Mouse (Mus musculus): ENCODE measurements around the gene Mast3.

The Mast3 gene

DNA sequence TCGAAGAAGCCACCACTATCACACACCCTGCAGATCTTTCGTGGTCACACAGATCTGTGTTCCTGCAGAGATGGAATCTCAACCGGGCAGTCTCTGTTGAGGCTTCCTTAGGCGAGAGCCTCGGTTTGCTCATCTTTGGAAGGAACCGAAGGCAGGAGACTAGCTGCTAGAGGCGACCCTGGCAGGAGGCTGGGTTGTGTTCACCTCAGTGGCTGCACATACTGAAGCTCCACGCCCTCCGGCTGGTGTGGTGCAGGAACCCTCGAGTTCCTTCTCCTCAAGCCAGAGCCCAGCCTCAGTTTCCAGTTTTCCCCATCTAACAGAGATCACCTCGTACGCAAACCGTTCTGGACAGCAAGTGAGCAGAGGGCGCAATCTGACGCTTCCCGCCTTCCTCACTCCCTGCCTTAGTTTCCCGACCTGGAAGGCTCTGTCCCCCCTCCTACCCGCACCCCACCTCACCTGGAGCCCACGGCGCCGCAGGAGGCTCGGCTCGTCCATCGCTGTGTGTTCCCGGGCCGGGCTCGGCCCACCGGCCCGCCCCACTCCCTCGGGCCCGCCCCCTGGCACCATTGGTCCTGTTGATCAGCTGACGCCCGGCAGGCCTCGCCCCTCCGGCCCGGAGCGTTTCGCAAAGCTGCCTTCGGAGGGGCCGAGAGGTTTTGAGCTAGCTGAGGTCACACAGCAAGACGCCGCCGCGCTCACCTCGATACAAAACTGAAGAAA is at the start of gene Mast3:
Mast3 (minus strand) TSS at position 574 of the 726 bp plus-strand sequence.
- peak; percentile 80 to 85 for DNase-seq

DNA sequence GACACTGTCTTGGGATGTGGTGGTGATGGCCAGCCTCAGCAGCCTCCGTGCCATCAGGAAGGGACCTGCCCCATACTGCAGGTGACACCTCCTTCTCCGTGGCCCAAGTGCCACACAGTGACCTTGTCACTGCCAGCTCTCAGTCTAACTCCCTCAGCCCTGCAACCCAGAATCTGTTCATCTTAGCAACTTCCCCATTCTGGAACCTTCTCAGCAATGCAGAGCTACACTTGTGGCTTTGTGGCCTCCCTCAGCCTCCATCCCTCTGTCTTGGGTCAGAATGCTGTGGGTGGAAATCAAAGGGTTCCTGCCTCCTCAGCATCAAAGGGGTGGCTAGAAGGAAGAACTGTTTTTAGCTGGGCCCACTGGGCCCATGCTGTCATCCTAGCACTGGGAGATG is 49.0 kb upstream of the Mast3 start:
- peak in 1 of 2 experiments; percentile 23 for DNase-seq

DNA sequence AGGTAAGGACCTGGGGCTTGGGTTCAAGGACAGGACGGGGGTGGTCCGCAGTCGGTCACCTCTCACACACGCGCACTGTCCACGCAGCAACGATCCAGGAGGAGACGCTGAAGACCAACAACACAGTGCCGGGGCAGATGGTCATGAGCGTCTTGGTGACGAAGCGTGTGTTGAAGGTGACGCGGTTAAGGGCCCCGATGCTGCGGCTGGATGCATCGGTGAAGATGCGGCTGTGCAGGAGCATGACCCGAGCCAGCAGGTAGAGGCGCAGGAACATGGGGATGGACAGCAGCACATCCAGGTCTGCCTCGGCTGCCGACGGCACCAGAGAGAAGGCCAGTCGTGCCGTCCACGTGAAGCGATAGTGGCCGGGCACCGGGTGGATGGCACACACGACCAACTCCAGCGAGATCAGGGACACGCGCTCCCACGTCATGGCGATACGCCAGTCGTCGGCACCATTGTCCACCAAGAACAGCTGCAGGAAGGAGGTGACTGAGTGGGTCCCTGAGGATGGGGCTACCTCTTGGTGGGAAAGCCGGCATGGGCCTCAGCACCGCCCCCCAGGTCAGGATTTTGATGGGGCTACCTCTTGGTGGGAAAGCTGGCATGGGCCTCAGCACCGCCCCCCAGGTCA is 47.9 kb upstream of the Mast3 start:
- no peak for DNase-seq

DNA sequence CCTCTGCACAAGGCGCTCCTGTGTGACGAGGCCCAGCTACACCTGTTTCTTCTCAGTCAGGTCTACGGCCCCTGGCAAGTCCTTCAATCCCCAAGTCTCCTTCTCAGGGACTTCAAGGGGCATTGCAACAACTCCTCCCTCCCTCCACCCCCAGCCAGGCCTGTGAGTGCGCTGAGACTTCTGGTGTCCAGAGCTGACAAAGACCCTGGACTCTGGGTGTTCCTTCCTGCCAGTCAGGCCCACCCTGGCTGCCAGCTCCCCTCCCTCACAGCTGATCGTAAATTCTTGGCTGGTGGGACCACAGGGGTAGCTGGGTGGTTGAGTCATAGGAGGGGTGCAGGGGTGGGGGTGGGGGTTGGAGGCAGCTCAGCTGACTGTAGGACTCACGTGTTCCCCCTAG is 47.0 kb upstream of the Mast3 start:
- no peak for DNase-seq

DNA sequence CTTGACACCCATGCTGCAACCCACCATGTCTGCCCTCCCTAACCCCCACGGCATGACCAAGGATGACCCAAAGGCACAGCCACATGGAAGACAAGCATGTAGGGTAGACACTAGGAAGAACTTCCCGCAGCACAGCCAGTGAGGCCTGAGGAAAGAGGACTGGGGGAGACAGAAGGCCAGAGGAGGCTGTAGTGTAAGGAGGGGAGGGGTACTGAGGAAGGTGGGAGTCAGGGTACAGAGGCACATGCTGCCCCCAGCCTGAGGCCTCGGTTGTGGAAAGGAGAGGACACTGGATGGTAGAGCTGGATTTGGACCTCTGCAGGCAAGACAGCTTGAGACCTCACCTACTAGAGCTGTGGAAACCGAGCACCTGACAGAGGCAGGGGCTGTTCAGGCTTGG is 46.1 kb upstream of the Mast3 start:
- DNase-seq = no peak

DNA sequence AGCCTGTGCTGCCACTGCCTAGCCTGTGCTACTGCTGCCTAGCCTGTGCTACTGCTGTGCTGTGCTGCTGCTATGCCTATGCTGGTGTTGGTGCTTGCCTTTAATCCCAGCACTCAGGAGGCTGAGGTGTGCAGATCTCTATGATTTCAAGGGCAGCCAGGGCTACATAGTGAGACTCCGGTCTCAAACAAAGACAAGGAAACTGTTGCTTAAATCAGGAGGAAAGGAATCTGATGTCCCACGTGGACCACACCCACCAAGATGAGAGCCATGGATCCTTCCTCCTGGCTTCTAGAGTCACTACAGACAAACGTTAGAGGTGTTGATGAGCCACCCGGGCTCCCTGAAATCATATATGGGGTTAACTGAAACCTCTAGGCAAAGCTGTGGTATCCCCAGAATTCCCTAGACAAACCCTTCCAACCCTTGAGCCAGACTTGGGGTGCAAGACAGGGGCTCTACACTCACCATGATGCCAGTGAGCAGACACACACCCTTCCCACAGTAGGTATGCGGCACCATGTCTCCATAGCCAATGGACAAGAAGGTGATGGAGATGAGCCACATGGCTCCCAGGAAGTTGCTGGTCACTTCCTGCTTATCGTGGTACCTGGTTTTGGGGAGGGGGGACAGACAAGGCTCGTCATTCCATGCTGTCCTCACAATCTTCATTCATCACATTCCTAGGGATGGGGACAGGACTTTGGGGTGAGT is 45.4 kb upstream of the Mast3 start:
- no peak for DNase-seq

DNA sequence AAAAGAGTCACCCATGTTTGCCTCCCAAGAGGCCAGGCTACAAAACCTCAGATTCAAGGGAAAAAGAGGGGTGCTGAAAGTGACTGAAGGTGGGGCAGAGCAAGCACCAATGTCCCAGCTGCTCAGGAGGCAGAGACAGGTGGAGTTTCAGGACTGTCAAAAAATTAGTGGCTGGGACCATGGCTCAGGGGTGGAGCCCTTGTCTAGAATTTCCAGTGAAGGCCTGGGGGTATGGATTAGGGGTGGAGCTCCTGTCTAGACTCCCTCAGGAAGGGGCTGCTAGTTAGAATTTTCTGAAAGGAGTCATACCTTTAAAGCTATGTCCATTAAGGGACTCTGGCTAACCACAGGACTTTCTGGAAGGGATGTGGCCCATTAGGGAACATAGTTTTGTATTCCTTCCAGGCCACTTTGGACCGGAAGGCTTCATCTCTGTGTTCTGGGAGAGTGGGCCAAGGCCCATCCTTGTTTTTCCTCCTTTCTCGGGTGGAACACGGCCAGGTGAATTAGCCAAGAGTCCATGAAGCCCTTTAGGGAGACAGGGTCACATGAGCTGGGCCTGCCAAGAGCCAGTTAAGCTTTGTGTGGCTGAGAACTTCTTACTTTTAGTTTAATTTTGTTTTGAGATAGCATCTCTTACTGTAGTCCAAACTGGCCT is 44.6 kb upstream of the Mast3 start:
- DNase-seq = no peak

DNA sequence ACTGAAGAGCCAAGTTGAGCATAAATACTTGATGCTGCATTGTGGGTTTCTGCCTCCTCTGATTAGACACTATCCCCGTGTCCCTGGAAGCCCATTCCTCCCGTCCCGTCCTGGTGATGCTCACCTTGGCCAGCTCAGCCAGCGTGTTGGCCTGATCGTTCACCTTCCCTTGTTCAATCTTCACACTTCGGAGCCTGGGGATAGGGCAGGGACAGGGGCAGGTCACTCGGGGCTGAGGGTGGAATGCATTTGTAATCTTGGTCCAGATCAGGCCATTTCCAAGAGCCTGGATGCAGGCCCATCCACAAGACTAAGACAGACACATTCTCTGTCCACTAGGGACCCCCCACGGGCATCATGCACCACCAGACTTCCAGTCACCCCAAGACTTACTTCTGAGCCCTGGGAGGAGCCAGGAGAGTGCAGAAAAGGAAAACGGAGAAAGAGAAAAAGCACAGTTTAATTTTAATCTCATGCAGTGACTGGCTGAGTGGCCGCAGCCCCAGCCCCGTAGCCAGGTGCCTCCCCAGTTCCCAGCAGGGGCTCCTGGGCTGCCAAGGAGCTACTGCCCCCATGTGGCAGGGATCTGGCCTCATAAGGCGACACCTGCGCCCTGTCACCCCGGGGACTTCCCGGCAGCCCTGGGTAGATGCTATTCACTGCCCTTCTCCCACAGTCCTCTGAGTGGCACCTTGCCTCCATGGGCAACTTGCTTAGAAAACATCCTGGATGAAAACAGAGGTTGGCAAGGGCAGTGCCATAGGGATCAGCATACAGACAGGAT is 41.7 kb upstream of the Mast3 start:
- DNase-seq = peak in 1 of 2 experiments; percentile 39

DNA sequence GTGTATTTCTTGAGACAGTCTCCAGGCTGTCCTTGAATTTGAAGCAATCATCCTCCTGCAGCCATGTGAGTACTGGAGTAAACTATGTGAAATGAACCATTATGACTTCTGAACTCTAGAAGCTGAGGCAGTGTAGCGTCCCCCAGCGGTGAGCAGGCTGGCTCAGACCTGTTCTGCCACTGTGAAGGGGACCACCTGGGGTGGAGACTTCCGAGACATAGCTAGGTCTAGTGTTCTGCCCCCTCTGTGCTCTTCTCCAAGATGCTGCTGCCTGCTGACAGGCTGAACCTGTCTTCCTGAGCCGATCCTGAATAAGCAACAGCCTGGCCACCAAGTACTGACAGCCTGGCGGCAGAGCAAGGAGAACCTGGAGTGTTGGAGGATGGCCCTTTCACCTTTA is 40.3 kb upstream of the Mast3 start:
- no peak for DNase-seq

DNA sequence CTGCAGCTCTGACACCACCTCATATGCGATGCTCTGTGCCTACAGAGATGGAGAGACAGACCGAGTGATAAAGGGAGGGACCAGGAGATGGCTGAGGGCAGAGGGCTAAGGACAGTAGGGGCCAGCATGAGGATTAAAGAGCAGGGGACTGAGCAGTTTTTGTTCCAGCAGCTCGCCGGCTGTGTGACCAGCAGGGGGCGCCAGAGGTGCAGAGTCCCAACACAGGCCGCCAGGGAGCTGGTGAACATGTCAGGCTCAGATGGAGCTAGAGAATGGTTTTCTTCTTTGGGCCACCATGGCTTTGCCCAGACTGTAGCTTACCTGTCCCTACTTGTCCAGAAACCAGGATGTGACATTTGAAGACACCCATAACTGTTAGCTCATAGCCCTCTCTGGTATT is 39.7 kb upstream of the Mast3 start:
- DNase-seq = peak; percentile 80 to 95

DNA sequence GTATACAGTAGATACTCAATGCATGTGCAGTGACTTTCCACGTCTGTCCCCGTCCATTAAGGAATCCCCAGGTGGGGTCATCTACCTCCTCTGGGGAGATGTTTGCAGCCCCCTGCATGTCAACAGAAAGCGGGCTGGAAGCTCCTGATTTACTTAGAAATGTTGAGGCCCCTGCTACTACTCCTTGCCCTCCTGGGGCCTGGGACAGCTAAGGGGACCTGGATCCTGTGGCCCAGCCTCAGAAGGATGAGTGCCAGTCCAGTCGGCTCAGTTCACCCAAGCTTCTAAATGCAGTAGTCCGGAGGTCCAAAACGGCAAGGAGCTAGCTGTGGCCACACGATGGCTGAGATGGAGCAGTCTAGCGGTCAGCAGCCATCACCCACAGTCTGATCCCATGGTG is 39.1 kb upstream of the Mast3 start:
- no peak for DNase-seq

DNA sequence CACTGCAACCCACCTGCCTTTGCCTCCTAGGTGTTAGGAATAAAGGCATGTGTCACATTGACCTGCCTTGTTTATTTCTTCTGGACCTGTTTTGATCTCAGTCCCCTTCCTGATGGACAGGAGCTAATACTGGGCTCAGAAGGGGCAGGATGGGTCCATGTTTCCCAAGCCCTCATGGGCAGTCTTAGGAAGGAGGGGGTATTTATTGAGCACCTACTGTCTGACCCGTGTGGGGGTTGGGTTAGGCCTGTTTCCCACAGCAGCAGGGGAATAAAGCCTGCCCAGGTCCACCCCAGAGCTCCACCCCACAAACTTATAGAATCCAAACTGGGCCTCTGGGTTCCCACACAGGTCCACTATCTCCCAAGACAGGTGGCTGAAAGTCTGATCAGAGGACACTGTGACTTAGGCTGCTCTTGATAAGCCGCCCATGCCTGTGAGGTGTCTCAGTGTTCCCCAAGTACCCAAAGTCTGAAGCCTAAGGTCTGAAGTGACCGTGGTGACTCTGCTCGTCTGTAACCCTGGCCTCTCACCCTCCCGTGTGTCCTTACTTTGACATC is 38.4 kb upstream of the Mast3 start:
- no peak for DNase-seq

DNA sequence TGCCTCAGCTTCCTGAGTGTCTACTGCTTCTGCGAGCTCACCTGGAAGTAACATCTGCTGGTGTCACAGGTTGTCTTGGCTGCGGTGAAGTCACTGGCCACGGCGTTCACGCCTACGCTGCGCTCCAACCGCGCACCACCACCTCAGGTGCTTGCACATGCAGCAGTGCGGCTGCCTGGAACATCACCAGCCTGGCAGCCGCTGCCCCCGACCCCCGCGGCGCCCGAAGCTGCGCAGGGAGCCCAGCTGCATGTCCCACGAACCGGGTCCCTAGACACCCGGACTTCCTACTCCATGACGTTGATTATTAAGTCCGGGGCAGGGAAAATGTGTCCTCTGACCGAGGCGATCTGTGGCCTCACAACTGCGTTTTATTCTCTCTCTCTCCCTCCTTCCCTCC is 37.6 kb upstream of the Mast3 start:
- DNase-seq = no peak

DNA sequence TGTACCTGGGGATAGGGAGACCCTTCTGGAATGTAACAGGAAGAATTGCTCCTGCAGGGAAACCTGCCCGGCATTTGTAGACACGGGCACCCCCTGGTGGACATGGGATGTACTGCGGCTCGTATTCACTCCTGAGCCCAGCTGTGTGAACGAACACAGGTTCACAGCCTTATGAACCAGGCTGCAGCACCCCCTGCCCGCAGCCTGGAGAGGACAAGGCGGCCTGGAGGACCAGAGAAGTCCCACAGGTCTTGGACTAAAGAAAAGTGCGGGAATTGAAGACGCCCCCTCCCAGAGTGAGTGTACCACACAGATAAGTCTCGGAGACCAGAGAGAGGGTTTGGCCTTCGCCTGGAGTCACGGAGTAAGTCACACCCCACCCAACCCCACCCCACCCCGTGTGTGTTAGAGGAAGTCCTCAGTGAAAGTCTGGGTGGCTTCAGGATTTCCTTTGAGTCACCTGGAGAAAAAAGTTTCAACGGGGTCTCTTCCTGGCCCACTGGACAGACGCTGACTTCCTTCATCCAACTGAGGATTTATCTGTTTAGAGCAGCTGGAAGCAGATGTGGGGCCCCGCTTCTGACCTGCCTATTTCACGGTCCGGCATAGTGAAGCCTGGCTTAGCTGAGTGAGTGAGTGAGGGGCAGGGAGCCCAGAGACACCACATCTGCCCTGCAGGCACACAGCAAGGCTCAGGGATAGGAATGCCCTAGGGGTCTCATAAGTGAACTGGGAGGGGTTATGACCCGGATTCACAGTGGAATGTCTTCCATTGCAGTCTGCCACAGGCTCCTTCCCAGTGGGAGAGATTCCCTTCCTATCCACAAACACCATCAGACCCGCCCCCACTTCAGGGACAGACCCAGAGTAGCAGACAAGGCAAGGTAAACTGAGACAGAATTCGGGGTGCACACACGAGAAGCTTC is 36.6 kb upstream of the Mast3 start:
- DNase-seq = peak; percentile 76 to 94

DNA sequence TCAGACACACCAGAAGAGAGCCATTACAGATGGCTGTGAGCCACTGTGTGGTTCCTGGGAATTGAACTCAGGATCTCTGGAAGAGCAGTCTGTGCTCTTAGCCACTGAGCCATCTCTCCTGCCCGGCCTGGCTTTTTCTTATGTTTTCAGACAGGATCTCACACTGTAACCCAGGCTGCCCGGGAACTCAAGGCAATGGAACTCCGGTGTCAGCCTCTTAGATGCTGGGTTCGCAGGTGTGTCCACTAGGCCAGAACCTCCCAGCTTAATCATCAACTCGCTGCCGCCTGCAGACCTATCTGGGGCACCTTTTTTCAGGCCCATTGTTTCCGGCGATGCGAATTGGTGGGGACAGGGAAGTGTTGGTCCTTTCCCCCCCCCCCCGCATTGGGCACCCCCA is 35.7 kb upstream of the Mast3 start:
- DNase-seq = no peak

DNA sequence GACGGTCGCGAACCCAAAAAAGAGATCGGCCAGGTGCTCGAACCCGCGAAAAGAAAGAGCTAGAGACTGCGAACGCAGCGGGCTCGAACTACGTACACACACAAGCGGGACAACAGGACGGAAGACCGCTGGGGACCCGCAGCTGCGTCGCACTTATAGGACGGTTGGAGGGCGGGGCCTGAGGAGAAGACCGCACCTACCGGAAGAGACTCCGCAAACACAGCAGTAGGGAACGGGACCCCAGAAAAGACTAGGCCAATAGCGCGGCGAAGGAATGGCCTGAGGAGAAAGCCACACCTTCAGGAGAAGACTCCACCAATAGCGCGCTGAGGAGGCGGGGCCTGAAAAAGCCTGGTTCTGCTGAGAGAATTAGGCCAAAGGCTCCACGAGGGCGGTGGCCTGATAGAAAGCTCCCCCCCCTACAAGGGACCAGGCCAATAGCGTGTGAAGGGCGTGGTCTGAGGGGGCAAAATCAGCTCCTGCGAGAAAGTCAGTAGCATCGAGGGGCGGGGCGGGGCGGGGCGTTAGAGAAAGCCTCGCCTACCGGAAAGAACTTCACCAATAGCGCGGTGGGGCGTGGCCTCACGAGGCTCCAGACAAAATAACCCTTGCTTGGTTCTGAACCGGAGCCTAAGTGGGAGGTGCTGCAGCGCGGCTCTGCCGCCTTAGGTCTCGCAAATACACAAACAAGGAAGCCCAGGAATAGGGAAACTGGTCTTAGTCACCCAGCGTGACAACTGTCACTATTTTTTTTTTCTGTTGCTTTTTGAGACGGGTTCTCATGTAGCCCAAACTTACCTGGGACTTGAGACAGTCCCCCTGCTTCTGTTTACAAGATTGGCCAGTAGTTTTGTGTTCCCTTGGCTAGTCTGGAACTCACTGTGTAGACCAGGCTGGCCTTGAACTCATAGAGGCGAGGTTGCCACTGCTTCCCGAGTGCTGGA is 34.8 kb upstream of the Mast3 start, which contains the start of gene Arrdc2:
Arrdc2 (minus strand) TSS at position 313 of the 944 bp plus-strand sequence.
- DNase-seq = peak; percentile 89 to 97

DNA sequence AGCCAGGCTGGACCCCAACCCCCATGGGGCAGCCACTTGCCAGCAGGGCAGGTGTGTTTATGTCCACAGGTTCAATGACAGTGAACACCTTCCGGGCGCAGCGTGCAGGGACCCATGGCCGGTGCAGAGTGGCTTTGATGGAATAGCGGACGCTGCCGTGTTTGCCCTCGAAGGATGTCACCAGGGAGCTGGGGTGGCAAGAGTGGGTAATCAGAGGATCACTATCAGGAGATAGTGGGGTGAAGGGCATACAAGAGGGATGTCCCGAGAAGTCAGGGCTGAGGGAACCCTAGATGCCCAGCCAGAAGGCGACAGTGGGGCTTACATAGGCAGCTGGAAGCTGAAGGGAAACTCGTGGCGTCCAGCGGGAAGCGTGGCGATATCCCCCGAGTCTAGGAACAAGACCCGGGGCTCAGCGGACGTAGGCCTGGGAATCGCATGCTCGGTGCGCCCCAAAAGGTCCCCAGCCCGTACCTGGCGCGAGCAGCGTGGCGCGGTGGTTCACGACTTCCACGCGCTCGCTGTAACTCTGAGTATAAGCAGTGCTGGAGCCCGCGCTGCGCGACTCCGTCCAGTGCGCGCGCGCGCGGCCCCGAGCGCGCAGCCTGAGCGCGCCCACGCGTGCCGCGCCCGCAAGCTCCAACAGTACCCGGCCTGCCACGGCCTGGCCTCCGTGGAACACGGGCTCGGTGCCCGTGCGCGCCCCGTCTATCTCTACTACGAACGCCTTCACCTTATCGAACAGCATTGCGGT is 34.0 kb upstream of the Mast3 start:
- peak in 1 of 2 experiments; percentile 40 for DNase-seq

DNA sequence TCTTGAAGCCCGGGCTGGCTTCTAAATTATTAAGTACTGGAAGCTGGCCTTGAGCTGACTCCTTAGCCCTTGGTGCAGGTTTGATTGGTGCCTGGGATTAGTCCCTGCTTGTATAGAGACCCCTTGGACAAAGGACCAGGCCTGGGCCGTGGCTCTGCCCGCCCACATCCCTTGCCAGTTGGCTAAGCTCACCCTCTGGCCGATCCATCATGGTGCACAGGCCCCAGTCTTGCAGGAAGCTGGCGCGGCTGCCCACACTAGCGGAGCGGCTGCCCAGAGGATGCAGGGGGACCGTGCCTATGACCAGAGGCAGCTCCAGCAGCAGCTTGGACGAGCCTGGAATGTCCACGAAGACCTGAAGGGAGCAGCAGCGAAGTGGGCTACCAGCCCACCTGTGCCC is 31.8 kb upstream of the Mast3 start:
- DNase-seq = no peak

DNA sequence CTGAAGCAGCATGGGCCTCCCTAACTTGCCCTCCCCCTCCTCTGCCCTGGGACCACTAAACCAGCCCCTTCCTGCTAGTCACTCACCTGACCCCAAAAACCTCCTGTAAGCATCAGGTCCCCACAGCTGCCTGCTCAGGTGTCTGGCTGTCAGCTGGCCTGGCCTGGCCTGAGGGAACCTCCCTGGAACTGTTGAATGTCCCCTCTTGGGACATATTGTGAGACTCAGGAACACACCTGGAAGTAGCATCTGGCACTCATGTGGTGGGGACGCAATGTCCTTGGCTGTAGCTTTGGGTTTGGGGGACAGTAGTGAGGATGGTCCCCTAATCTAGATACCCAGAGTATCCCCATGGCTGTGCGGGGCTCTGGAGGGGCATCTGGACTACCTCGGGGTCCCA is 29.2 kb upstream of the Mast3 start:
- no peak for DNase-seq

All from spleen, adult 18-20 months (tissue).